Mouse (Mus musculus) midbrain, embryonic 16.5 days (tissue): ENCODE data around the gene Sik1. TPM values are rescaled to one million over a fixed set of nuclear protein-coding genes. Genes with fewer than 3 reads are reported as not detected.
A peak's percentile ranks its signal among the peaks of the same experiment; 100 is the strongest.
"Not testable (repeated sequence)": the region's sequence is repeated elsewhere in the genome, so short reads cannot be mapped to it uniquely, and the experiment has no call there.

Experiments used
- ATAC-seq: fragments of 200-750 bp; cut with Nextera tagmentation; 2 replicates; pipeline ENCODE4 v1.8.0; 2017; ENCODE audit warnings: moderate TSS enrichment
- H3K27ac ChIP-seq: fragments of 300-500 bp; sonication (generic); 2 replicates; pipeline ENCODE4 v1.5.1; 2014; ENCODE audit warnings: mild to moderate bottlenecking, low read length, mixed read lengths
- H3K27me3 ChIP-seq: fragments of 300-500 bp; sonication (generic); 2 replicates; pipeline ENCODE4 v1.6.1; 2014; ENCODE audit warnings: low read depth, low read length, mixed read lengths; ENCODE audit not compliant: control insufficient read depth, insufficient read depth
- H3K36me3 ChIP-seq: fragments of 300-500 bp; sonication (generic); 2 replicates; pipeline ENCODE4 v1.6.1; 2014; ENCODE audit warnings: mild to moderate bottlenecking, low read length, moderate library complexity, mixed read lengths; ENCODE audit not compliant: control insufficient read depth, insufficient read depth
- H3K4me1 ChIP-seq: fragments of 300-500 bp; sonication (generic); 2 replicates; pipeline ENCODE4 v1.6.1; 2014; ENCODE audit warnings: mild to moderate bottlenecking, low read length, mixed read lengths; ENCODE audit not compliant: control insufficient read depth, insufficient read depth
- H3K4me2 ChIP-seq: fragments of 300-500 bp; sonication (generic); 2 replicates; pipeline ENCODE4 v1.6.1; 2014; ENCODE audit warnings: mild to moderate bottlenecking, low read length, mixed read lengths
- H3K4me3 ChIP-seq: fragments of 300-500 bp; sonication (generic); 2 replicates; pipeline ENCODE4 v1.5.1; 2014; ENCODE audit warnings: low read depth, mild to moderate bottlenecking, low read length, moderate library complexity, mixed read lengths
- H3K9ac ChIP-seq: fragments of 300-500 bp; sonication (generic); 2 replicates; pipeline ENCODE4 v1.6.1; 2014; ENCODE audit warnings: low read depth, low read length, mixed read lengths
- H3K9me3 ChIP-seq: fragments of 300-500 bp; sonication (generic); replicated peaks from 2 replicates; pipeline ENCODE4 v1.6.1; 2014; ENCODE audit warnings: mild to moderate bottlenecking, low read length, mixed read lengths; ENCODE audit not compliant: control insufficient read depth, poor library complexity, severe bottlenecking
- WGBS: fragments of 180-500 bp; shearing (Covaris S2); extraction: QIAGEN DNeasy Blood & Tissue Kit; methylation state at CpG from one replicate; pipeline ENCODE4 v1.1.7; 2014; 5-methylcytosine and 5-hydroxymethylcytosine counted together
- polyA plus RNA-seq: library from polyadenylated mRNA; unstranded; fragments of >200 nt; fragmentation: Nextera tagmentation; extraction: Ambion mirVana; gene quantifications from 2 replicates; pipeline ENCODE4 v1.2.1, GENCODE M21; 2015

Sik1 gene
- polyA plus RNA-seq, 1 experiment from 2014 or later = 16.7 TPM

DNA sequence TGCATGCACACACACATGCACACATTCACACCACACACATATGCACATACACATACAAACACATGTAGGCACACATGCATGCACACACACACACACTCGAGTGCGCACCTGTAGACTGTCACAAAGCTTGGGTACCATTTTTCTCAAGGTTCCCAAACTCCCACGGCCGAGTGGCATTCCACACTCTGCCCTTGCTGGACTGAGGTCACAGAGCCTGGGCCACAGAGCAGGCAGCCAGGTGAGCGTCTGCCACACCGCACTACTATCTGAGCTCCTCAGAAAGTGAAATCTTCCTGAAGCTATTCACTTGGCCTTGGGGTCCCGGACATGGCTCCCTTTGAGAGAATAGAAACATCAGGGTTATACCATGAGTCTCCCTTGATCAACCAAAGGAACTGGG, 40.7 kb upstream of the Sik1 start:
- WGBS = 93% methylated on average over 7 of the region's 7 CpGs
- no peak overlapping the region for H3K27ac ChIP-seq
- ATAC-seq = no peak
- no peaks in the 10 kb centered on the region for H3K27me3 ChIP-seq
- no peak overlapping the region for H3K9ac ChIP-seq
- no peaks in the 10 kb centered on the region for H3K36me3 ChIP-seq
- H3K9me3 ChIP-seq = no peaks in the 10 kb centered on the region
- H3K4me1 ChIP-seq = peaks cover 5% of the 10 kb centered on the region; the same call in 1 of the 2 replicates
- no peak overlapping the region for H3K4me2 ChIP-seq
- H3K4me3 ChIP-seq = no peak overlapping the region

DNA sequence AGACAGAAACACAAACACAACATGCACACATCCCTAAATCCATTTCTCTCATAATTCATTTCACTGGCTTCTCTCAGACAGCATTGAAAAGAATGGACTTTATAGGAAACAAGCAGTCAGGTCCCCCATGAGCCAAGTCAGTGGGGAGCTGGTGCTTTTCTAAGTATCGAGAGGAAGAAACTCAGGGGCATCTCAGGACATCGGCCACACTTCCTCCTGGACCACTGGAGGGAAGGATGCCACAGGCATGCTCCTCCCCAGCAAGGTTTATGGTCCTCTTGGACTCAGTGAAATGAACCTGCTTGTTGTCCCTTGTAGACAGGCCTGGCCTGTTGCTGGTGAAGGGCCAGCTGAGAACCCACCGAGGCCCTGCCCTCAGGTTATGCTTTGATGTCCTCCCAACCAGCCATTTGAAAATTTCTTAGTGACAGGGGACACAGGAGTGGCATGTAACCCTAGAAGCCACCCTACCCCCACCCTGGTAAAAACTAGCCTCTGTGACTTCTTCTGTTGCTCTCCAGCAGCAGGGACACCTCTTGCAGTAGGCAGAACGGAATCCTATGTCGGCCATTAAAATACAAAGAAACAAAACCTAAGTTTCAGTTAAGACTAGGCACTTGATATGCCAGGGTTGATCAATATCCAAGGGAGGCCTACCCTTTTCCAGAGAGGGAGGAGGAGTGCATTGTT, 37.9 kb upstream of the Sik1 start:
- 89% methylated on average over 5 of the region's 5 CpGs for WGBS
- H3K4me2 ChIP-seq = no peak overlapping the region
- H3K27ac ChIP-seq = no peak overlapping the region
- ATAC-seq = no peak
- no peak overlapping the region for H3K4me3 ChIP-seq
- H3K9ac ChIP-seq = no peak overlapping the region
- H3K36me3 ChIP-seq = no peaks in the 10 kb centered on the region
- H3K27me3 ChIP-seq = no peaks in the 10 kb centered on the region
- peaks cover 5% of the 10 kb centered on the region; the same call in 1 of the 2 replicates for H3K4me1 ChIP-seq
- no peaks in the 10 kb centered on the region for H3K9me3 ChIP-seq

DNA sequence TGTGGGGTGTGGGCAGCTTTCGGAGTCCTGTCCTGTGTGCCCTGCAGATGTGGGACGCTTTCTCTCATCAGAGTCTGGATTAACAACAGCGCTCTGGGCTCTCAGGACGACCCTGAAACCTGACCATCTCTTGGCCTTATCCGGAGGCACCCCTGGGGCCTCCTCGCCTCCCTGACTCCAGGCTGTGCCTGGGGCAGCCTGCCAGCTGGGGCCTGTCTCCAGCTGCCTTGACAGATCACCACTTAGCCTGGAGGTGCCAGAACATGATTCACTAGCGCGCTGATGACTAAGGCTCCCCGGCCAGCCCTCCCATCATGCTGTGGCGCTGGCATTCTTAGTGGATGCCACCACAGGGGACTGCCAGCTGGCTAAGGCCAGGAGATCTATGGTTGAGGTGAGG, 37.1 kb upstream of the Sik1 start:
- no peak for ATAC-seq
- no peak overlapping the region for H3K9ac ChIP-seq
- H3K36me3 ChIP-seq = no peaks in the 10 kb centered on the region

GRCm38 (mm10) chr17:31891858-31892257, 36.3 kb upstream of the Sik1 start:
- Histone ChIP-seq H3K9me3 (no peaks in the 10 kb centered on the region), H3K36me3 (no peaks in the 10 kb centered on the region), H3K9ac (0 out of 2 replicates have a peak overlapping the region, but pooled peaks have one; percentile 20), H3K4me2 (no peak overlapping the region), H3K4me3 (no peak overlapping the region), H3K27me3 (no peaks in the 10 kb centered on the region), H3K4me1 (peaks cover 5% of the 10 kb centered on the region; the same call in 1 of the 2 replicates), H3K27ac (no peak overlapping the region)
- 83% methylated on average over 4 of the region's 4 CpGs for WGBS
- ATAC-seq = no peak

More for the DNA sequence above, 37.1 kb upstream of the Sik1 start:
- no peak overlapping the region for H3K4me2 ChIP-seq
- H3K27me3 ChIP-seq = no peaks in the 10 kb centered on the region
- no peak overlapping the region for H3K4me3 ChIP-seq
- H3K4me1 ChIP-seq = peaks cover 5% of the 10 kb centered on the region; the same call in 1 of the 2 replicates
- H3K9me3 ChIP-seq = no peaks in the 10 kb centered on the region
- no peak overlapping the region for H3K27ac ChIP-seq
- WGBS = 40% methylated on average over 10 of the region's 10 CpGs

- Histone ChIP-seq H3K36me3 (no peaks in the 10 kb centered on the region), H3K4me2 (no peak overlapping the region), H3K4me1 (peaks cover 5% of the 10 kb centered on the region; the same call in 1 of the 2 replicates), H3K27ac (no peak overlapping the region), H3K9me3 (no peaks in the 10 kb centered on the region), H3K4me3 (no peak overlapping the region), H3K27me3 (no peaks in the 10 kb centered on the region), H3K9ac (no peak overlapping the region)
- ATAC-seq = no peak
- 30% methylated on average over 2 of the region's 2 CpGs for WGBS
Observed at GRCm38 (mm10) chr17:31890311-31890951, 34.8 kb upstream of the Sik1 start.

- Histone ChIP-seq H3K9ac (no peak overlapping the region), H3K27ac (no peak overlapping the region), H3K36me3 (no peaks in the 10 kb centered on the region), H3K4me3 (no peak overlapping the region), H3K4me1 (peaks cover 5% of the 10 kb centered on the region; the same call in 1 of the 2 replicates), H3K4me2 (no peak overlapping the region), H3K27me3 (no peaks in the 10 kb centered on the region), H3K9me3 (no peaks in the 10 kb centered on the region)
- WGBS = 76% methylated on average over 9 of the region's 9 CpGs
- no peak for ATAC-seq
Observed at GRCm38 (mm10) chr17:31889446-31890201, 34.0 kb upstream of the Sik1 start.

- ATAC-seq = no peak
- peaks cover 5% of the 10 kb centered on the region; the same call in 1 of the 2 replicates for H3K4me1 ChIP-seq
- 71% methylated on average over 6 of the region's 6 CpGs for WGBS
- H3K27ac ChIP-seq = no peak overlapping the region
- no peak overlapping the region for H3K4me3 ChIP-seq
- no peaks in the 10 kb centered on the region for H3K27me3 ChIP-seq
- no peaks in the 10 kb centered on the region for H3K9me3 ChIP-seq
- H3K9ac ChIP-seq = no peak overlapping the region
- no peak overlapping the region for H3K4me2 ChIP-seq
- H3K36me3 ChIP-seq = no peaks in the 10 kb centered on the region
Observed at GRCm38 (mm10) chr17:31888540-31888939, 32.9 kb upstream of the Sik1 start.

DNA sequence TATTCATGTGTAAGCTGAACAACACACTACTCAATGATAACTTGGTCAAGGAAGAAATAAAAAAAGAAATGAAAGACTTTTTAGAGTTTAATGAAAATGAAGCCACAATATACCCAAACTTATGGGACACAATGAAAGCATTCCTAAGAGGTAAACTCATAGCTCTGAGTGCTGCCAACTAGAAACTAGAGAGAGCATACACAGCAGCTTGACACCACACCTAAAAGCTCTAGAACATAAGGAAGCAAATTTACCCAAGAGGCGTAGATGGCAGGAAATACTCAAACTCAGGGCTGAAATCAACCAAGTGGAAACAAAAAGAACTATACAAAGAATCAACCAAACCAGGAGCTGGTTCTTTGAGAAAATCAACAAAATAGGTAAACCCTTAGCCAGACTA, 29.1 kb upstream of the Sik1 start:
- H3K4me1 ChIP-seq, H3K9ac ChIP-seq, H3K4me2 ChIP-seq, H3K9me3 ChIP-seq, H3K4me3 ChIP-seq, H3K27ac ChIP-seq, ATAC-seq, H3K27me3 ChIP-seq, H3K36me3 ChIP-seq: not testable (repeated sequence)
- 100% methylated on average over 1 of the region's 1 CpGs for WGBS

- Histone ChIP-seq H3K27ac (no peak overlapping the region), H3K9me3 (no peaks in the 10 kb centered on the region), H3K4me1 (peaks cover 8% of the 10 kb centered on the region; the same call in 1 of the 2 replicates), H3K4me3 (no peak overlapping the region), H3K27me3 (no peaks in the 10 kb centered on the region), H3K36me3 (no peaks in the 10 kb centered on the region), H3K4me2 (no peak overlapping the region), H3K9ac (no peak overlapping the region)
- no peak for ATAC-seq
- WGBS = 83% methylated on average over 10 of the region's 10 CpGs
Observed at GRCm38 (mm10) chr17:31879406-31879805, 23.8 kb upstream of the Sik1 start.
